Mouse (Mus musculus): ENCODE results near the gene Ttl. TPM values are rescaled to one million over a fixed set of nuclear protein-coding genes. Genes with fewer than 3 reads are reported as not detected.
A peak's percentile ranks its signal among the peaks of the same experiment; 100 is the strongest.

Ttl gene
- total RNA-seq, 2 experiments from 2014 or later = 5.8 to 10.0 TPM

DNA sequence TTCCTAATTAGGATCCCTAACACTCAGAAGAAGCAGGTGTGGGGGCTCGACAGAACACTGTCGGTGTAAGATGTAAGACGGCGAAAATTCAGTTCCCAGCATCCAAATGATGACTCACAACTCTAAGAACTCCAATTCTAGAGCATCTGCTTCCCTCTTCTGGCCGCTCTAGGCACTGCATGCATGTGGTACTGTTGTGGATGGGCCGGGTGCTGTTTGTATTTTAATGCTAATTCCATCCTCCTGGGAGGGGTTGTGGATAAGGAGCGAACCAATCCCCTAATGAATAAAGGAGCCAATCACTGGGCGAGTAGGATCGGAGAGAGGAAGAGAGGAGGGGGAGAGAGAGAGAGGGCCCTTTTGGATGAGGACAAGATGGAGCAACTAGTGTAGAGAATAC lies 9.1 kb upstream of the Ttl start:
- peak; percentile 60 for TF ChIP-seq CTCF (IDR thresholded peaks at IDR 0.05)
- Histone ChIP-seq H3K4me3 (no peak overlapping the region), H3K27ac (no peak overlapping the region)
- intact Hi-C loops (cut with DNase I) = no loop called here
- DNase-seq = no peak

DNA sequence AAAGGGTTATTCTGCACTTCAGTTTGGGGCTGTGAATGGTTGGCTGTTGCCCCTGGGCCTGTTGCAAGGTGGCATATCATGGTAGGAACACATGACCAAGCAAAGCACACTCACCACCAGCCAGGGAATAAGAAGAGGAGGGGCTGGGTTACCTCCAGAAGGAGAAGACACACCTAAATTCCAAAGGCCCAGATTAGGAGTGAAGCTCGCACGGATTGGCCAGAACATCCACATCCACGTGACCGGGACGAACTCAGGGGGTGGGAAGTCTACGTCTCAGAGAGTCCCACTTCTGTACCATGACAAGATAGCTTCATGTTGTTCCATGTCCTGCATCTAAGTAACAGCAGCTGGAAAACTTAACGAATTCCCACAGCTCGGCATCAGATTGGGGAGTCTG lies 8.5 kb upstream of the Ttl start:
- no peak for DNase-seq
- H3K4me3 ChIP-seq = no peak overlapping the region
- intact Hi-C loops (cut with DNase I) = no loop called here
- TF ChIP-seq CTCF (IDR thresholded peaks at IDR 0.05) = no peak
- H3K27ac ChIP-seq = no peak overlapping the region

DNA sequence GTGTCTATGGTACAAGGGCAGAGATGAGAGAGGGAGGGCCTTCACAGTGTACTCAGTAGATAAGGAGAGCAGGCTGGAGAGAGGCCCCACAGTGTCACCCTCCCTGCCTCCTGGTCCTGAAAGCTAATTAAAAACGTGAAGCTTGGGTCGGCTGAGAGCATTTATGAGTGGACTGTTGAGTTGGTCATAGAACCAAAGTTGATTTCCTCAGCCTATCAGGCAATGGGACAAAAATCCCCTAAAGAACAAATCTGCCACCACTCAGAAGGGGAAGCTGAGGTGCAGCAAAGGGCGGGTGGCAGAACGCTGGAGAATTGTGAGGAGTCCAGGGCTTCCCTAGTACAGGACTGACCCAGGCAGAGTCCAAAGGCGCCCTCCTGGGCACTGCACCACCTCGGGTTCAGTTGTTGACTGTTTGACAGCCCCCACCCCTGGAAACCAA lies 7.8 kb upstream of the Ttl start:
- TF ChIP-seq CTCF (IDR thresholded peaks at IDR 0.05) = no peak
- intact Hi-C loops (cut with DNase I) = no loop called here
- DNase-seq = no peak
- H3K4me3 ChIP-seq = no peak overlapping the region
- H3K27ac ChIP-seq = no peak overlapping the region

DNA sequence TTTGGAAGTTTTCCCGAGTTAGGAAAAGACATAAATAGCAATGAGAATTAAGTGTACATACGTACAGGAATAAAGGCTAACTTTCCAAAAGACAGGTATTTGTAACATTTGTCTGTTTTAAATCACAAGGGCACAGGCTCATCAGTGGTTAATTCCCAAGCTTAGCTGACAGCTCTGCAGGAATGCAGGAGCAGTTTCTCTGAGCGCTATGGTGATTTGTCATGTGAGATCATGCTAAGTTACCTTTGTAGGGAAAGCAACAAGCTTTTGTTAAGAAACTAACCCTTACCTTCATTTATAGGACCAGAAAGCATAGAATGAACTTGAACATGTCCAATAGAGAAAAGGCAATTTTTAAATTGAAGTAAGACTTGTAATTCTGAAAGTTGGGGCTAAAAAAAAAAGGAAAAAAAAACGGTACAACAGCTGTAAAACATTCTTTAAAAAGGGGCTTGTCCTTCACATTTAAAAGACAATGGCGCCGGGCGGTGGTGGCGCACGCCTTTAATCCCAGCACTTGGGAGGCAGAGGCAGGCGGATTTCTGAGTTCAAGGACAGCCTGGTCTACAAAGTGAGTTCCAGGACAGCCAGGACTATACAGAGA lies 4.2 kb upstream of the Ttl start:
- no peak overlapping the region for H3K4me3 ChIP-seq
- no peak for TF ChIP-seq CTCF (IDR thresholded peaks at IDR 0.05)
- no peak overlapping the region for H3K27ac ChIP-seq
- no peak for DNase-seq
- intact Hi-C loops (cut with DNase I) = no loop called here

DNA sequence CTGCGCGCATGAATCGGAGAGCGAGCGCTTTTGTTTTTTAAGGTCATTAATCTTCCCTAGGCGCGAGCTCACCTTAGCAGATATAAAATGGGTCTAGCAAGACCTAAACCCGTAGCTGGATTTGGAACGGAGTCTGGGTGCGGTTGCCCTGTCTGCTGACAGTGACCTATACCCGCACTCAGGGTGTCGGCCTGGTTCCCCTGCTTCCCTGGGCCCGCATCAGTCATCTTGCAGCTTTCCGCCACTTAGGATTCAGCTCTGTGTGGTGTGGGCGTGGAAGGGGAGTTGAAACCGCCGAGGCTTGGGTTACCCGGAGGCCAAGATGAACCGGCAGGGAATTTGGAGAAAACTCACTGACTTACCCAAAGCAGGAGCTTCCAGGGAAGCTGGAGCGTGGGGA lies 584 bp downstream of the Ttl start:
- intact Hi-C loops (cut with DNase I) = loop anchor here (5.0 kb wide), 1 partner anchor 119 kb away; no protein-coding TSS in a partner anchor
- DNase-seq = peak; percentile 56
- no peak for TF ChIP-seq CTCF (IDR thresholded peaks at IDR 0.05)
- peak overlapping the region; percentile 90 for H3K4me3 ChIP-seq
- peak overlapping the region; percentile 91 for H3K27ac ChIP-seq

DNA sequence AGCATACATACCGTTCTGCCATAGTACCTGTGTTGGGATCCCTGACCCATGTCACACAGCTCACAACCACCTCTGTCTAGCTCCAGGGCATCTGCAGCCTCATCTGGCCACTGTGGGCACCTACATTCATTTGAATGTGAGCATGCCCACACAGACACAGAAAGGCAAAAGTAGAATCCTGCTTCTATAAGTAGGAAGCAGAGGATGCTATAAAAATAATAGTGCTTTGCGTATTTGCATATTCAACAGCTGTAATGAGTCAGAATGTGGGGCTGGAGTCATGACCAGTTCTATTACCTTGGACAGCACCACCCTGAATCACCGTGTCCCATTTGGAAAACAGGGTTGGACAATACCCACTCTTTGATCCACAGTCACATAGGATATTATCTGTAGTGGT lies 4.6 kb downstream of the Ttl start:
- Histone ChIP-seq H3K4me3 (no peak overlapping the region), H3K27ac (no peak overlapping the region)
- intact Hi-C loops (cut with DNase I) = no loop called here
- no peak for DNase-seq
- no peak for TF ChIP-seq CTCF (IDR thresholded peaks at IDR 0.05)

DNA sequence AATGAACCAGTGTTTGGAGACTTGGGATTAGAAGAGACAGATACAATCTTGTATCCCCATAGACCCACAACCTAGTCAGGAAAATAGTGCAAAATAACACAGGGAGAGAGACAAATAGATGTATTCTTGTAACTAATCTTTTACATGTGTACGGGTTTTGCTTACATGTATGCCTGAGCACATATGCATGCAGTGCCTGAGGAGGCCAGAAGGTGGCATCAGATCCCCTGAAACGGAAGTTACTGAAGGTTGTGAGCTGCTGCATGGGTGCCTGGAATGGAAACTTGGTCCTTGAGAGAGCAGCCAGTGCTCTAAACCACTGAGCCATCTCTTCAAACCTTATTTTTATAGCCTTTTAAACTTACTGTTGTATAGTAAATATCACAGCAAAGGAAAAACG lies 12.6 kb downstream of the Ttl start:
- peak; percentile 51 for TF ChIP-seq CTCF (IDR thresholded peaks at IDR 0.05)

DNA sequence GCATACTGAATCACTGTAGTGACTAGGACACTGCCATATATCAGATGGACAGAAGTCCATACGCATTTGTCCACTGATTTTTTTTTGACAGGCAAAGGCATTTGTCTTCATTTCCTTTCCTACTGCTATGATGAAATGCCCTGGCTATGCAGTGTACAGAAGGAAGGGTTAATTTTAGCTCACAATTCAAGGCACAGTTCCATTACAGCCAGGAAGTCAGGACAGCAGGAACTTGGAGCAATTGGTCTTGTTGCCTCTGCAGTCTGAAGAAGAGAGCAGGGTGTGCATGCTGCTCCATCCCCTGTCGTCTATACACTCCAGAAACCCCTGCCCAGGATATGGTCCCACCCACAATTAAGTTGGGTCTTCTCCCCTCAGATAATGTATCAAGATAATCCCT lies 13.5 kb downstream of the Ttl start:
- Histone ChIP-seq H3K4me3 (no peak overlapping the region), H3K27ac (no peak overlapping the region)
- intact Hi-C loops (cut with DNase I) = no loop called here
- no peak for DNase-seq
- TF ChIP-seq CTCF (IDR thresholded peaks at IDR 0.05) = no peak

More for the DNA sequence above, 12.6 kb downstream of the Ttl start:
- Histone ChIP-seq H3K27ac (no peak overlapping the region), H3K4me3 (no peak overlapping the region)
- intact Hi-C loops (cut with DNase I) = no loop called here
- DNase-seq = no peak

DNA sequence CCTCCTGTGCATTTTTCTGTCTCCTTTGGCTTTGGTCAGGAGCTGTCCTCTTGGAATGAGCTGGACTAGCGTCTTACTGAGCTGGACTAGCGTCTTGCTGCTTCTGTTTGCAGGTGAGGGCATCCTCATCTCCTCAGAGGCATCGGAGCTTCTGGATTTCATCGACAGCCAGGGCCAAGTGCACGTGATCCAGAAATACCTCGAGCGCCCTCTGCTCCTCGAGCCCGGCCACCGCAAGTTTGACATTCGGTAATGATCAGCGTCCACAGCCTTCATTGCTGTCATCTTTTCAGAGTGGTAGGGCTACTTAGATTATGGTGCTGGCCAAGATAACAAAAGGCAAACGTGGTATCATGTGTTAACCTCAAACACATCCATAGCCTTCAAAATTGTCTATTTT lies 15.4 kb downstream of the Ttl start:
- no peak for DNase-seq
- H3K27ac ChIP-seq = no peak overlapping the region
- intact Hi-C loops (cut with DNase I) = no loop called here
- TF ChIP-seq CTCF (IDR thresholded peaks at IDR 0.05) = no peak
- H3K4me3 ChIP-seq = no peak overlapping the region

DNA sequence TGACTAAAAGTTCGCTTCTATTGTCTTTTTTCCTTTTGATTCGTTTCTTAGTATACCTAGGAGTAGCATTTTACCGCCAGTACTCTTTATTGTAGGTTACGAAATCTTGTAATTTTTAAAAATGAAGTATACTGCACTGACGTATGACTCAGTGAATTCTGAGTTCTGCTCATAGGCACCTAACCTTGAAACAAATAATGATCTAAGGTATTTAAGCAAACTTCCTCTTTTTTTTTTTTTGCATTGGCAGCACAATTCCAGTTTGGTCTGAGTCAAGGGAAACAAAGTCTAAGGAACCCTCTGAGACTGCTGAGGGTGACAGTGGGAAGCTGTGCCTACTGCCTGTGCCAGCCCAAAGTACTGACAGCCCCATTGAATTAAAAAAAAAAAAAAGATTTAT lies 17.8 kb downstream of the Ttl start:
- Histone ChIP-seq H3K27ac (no peak overlapping the region), H3K4me3 (no peak overlapping the region)
- intact Hi-C loops (cut with DNase I) = no loop called here
- no peak for DNase-seq
- TF ChIP-seq CTCF (IDR thresholded peaks at IDR 0.05) = no peak

DNA sequence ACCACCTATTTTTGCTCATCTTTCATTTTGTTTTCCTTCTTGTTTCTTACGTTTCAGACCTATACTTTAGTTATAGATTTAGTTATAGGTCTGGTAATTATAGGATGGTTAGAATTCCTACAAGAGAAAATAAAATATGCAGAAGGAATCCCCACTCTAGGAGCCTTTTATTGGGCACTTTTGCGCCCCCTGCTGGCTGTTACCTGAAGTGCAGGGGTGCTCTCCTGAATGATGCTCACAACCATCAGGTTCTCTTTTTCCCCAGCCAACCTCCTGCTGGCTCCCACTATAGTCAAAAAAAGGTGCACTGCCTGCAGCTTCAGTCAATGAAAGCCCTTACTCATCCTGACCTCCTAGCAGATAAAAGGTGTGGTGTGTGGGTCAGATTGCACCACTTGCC lies 19.2 kb downstream of the Ttl start:
- Histone ChIP-seq H3K27ac (no peak overlapping the region), H3K4me3 (no peak overlapping the region)
- intact Hi-C loops (cut with DNase I) = loop anchor here (1.0 to 2.0 kb wide), 2 partner anchors 76 to 137 kb away; no protein-coding TSS in a partner anchor
- TF ChIP-seq CTCF (IDR thresholded peaks at IDR 0.05) = peak; percentile 90
- DNase-seq = peak; percentile 42

DNA sequence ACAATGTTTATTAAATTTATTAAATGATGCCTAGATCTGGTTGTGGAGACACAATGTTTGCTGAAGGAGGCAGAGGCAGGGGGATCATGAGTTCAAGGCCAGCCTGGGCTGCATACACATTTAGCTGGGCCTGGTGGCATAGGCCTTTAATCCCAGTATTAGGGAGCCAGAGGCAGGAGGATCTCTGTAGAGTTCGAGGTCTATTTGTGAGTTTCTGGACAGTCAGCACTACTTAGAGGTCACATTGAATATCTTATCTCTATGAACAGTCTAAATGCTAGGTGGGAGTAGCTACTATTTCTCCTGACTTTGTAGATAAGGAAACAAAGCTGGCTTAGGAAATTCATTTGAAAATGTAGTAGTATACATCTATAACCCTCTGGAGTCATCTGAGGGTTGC lies 21.8 kb downstream of the Ttl start:
- H3K27ac ChIP-seq = no peak overlapping the region
- intact Hi-C loops (cut with DNase I) = no loop called here
- DNase-seq = no peak
- no peak overlapping the region for H3K4me3 ChIP-seq
- TF ChIP-seq CTCF (IDR thresholded peaks at IDR 0.05) = no peak

DNA sequence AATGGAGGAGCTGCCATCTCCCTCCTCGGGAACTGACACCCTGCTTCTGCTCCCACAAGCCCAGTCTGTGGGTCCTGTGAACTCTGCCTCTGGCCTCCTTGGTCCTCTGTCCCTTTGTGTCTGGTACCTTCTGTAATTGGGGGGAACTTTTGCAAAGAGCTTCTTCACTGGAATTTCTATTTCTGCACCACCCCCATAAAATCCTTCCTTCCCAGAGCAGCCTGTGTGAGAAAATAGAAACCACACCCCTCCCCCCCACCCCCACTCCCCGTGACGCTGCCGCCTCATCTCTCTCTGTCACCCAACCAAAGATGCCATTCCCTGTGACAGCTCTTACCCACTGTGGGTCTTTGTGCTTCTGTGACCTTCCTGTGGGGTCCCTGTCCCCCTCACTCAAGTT lies 24.6 kb downstream of the Ttl start:
- Histone ChIP-seq H3K4me3 (no peak overlapping the region), H3K27ac (no peak overlapping the region)
- intact Hi-C loops (cut with DNase I) = no loop called here
- no peak for TF ChIP-seq CTCF (IDR thresholded peaks at IDR 0.05)
- no peak for DNase-seq

DNA sequence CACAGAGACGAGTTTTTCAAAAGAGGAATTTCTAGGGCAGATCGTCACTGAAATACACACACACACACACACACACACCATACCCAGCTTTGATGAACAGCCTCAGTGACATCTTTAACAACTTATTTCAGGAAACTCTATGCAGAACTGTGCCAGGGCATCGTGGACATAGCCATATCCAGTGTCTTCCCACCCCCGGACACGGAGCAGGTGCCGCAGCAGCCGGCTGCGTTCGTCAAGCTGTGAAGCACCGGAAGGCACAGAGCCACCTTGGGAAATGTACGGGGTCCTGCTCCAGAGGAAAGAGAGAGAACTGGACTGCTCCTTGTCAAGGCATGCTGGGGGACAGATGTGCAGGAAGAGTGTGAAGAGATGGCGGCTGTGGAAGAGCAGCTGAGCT lies 27.1 kb downstream of the Ttl start:
- no peak overlapping the region for H3K27ac ChIP-seq
- peak; percentile 54 for DNase-seq
- intact Hi-C loops (cut with DNase I) = no loop called here
- TF ChIP-seq CTCF (IDR thresholded peaks at IDR 0.05) = no peak
- no peak overlapping the region for H3K4me3 ChIP-seq

Measured in gastrocnemius, adult 2 months (tissue).